8 mouse cellular contexts compared by ENCODE assay signal in genomic region chr5:119626662-119627061, GRCm38 (mm10). TPM values are rescaled to one million over a fixed set of nuclear protein-coding genes. Genes with fewer than 3 reads are reported as not detected.
A peak's percentile ranks its signal among the peaks of the same experiment; 100 is the strongest.
DNase-seq lines count a peak whose midpoint lies in the region; ATAC-seq and TF ChIP-seq lines count a peak whose summit lies in the region.

No protein-coding gene starts in this region.

- H3K4me2 ChIP-seq in intestine, embryonic 14.5 days (ENCODE audit: low read length), result peak overlapping the region; percentile 33
- H3K4me2 ChIP-seq in intestine, postnatal 0 days (replicated peaks; ENCODE audit: low read depth), result no peak overlapping the region
- H3K4me2 ChIP-seq in heart, postnatal 0 days (ENCODE audit: low read depth, low read length), result peak overlapping the region; percentile 39

- TF ChIP-seq EP300 in heart, postnatal 0 days (IDR thresholded peaks at IDR 0.05; ENCODE audit: low read depth), result no peak

- WGBS in intestine, embryonic 14.5 days, result 25% methylated on average over 22 of the region's 22 CpGs
- 38% methylated on average over 22 of the region's 22 CpGs for WGBS in intestine, postnatal 0 days
- WGBS in heart, postnatal 0 days, result 9% methylated on average over 22 of the region's 22 CpGs

- H3K9ac ChIP-seq in intestine, embryonic 14.5 days (ENCODE audit: low read length), result no peak overlapping the region
- no peak overlapping the region for H3K9ac ChIP-seq in intestine, postnatal 0 days (ENCODE audit: low read depth, low read length)
- no peak overlapping the region for H3K9ac ChIP-seq in heart, postnatal 0 days (replicated peaks; ENCODE audit: low read depth, low read length)

- no peak for TF ChIP-seq CTCF in intestine, postnatal 0 days (IDR thresholded peaks at IDR 0.05; ENCODE audit: low read depth)
- TF ChIP-seq CTCF in brain, embryonic 14.5 days (IDR thresholded peaks at IDR 0.05; ENCODE audit: borderline replicate concordance, extremely low read depth, insufficient read depth, insufficient read length), result no peak
- TF ChIP-seq CTCF in heart, postnatal 0 days (IDR thresholded peaks at IDR 0.05; ENCODE audit: low read depth), result no peak

- H3K27me3 ChIP-seq in intestine, embryonic 14.5 days (replicated peaks; ENCODE audit: control insufficient read depth, insufficient read depth, low read length), result peaks cover 28% of the 10 kb centered on the region
- peaks cover 14% of the 10 kb centered on the region; the same call in 1 of the 2 replicates for H3K27me3 ChIP-seq in intestine, postnatal 0 days (replicated peaks; ENCODE audit: control insufficient read depth, insufficient read depth, low read length)
- H3K27me3 ChIP-seq in heart, postnatal 0 days (ENCODE audit: control insufficient read depth, insufficient read depth, low read length), result peaks cover 78% of the 10 kb centered on the region

- no peaks in the 10 kb centered on the region for H3K9me3 ChIP-seq in intestine, embryonic 14.5 days (ENCODE audit: control insufficient read depth, low read length)
- no peaks in the 10 kb centered on the region for H3K9me3 ChIP-seq in intestine, postnatal 0 days (ENCODE audit: control insufficient read depth)
- H3K9me3 ChIP-seq in heart, postnatal 0 days (replicated peaks; ENCODE audit: control insufficient read depth, low read length), result no peaks in the 10 kb centered on the region

- ATAC-seq in intestine, embryonic 14.5 days (replicated peaks; ENCODE audit: low FRiP score, low TSS enrichment, low read depth), result no peak
- ATAC-seq in intestine, postnatal 0 days, result no peak
- ATAC-seq in heart, postnatal 0 days (ENCODE audit: insufficient read depth, low read depth), result no peak

- no peaks in the 10 kb centered on the region for H3K36me3 ChIP-seq in intestine, embryonic 14.5 days (ENCODE audit: control insufficient read depth, insufficient read depth, low read length)
- no peaks in the 10 kb centered on the region for H3K36me3 ChIP-seq in intestine, postnatal 0 days (ENCODE audit: control insufficient read depth, insufficient read depth)
- no peaks in the 10 kb centered on the region for H3K36me3 ChIP-seq in heart, postnatal 0 days (replicated peaks; ENCODE audit: control insufficient read depth, insufficient read depth, low read length)

- no peak overlapping the region for H3K27ac ChIP-seq in intestine, embryonic 14.5 days (ENCODE audit: low read depth)
- no peak overlapping the region for H3K27ac ChIP-seq in intestine, postnatal 0 days (ENCODE audit: low read depth, low read length)
- H3K27ac ChIP-seq in heart, postnatal 0 days (ENCODE audit: low read depth), result no peak overlapping the region

- H3K4me1 ChIP-seq in intestine, embryonic 14.5 days (replicated peaks; ENCODE audit: control insufficient read depth, insufficient read depth, low read length), result peaks cover 21% of the 10 kb centered on the region
- H3K4me1 ChIP-seq in intestine, postnatal 0 days (replicated peaks; ENCODE audit: control insufficient read depth, insufficient read depth, low read length), result no peaks in the 10 kb centered on the region
- no peaks in the 10 kb centered on the region for H3K4me1 ChIP-seq in heart, postnatal 0 days (ENCODE audit: control insufficient read depth, insufficient read depth)

- DNase-seq in intestine, embryonic 14.5 days (ENCODE audit: low spot score), result no peak
- peak; percentile 51 for DNase-seq in brain, embryonic 14.5 days (ENCODE audit: low read depth)
- no peak for DNase-seq in heart, postnatal 0 days (ENCODE audit: low spot score)
- DNase-seq in lung, postnatal 14 days, result peak; percentile 41
- no peak for DNase-seq in urinary bladder, postnatal 10 days (ENCODE audit: low spot score)
- no peak for DNase-seq in B cell, adult 2 months
- no peak for DNase-seq in cerebellum, adult 18-20 months

- H3K4me3 ChIP-seq in intestine, embryonic 14.5 days (ENCODE audit: low read depth, low read length), result no peak overlapping the region
- H3K4me3 ChIP-seq in intestine, postnatal 0 days (ENCODE audit: low read depth, low read length), result no peak overlapping the region
- H3K4me3 ChIP-seq in heart, postnatal 0 days (ENCODE audit: low read depth, low read length), result peak overlapping the region; percentile 8; the same call in 1 of the 2 replicates

- TF ChIP-seq POLR2A in brain, embryonic 14.5 days (IDR thresholded peaks at IDR 0.05; ENCODE audit: borderline replicate concordance, extremely low read depth, insufficient read depth, insufficient read length, poor library complexity, severe bottlenecking), result no peak

RNA-seq across cellular contexts. Expression of gene Tbx3, which starts 43.8 kb away (rescaled TPM):
- 44.1 and 45.5 TPM in 2 replicates for polyA plus RNA-seq in intestine, embryonic 14.5 days (2014; fragmentation: Nextera tagmentation; extraction: Ambion mirVana)
- polyA plus RNA-seq in intestine, postnatal 0 days (2015; fragmentation: Nextera tagmentation; extraction: Ambion mirVana), result 30.6 and 42.6 TPM in 2 replicates
- polyA plus RNA-seq in brain, embryonic 14.5 days (2012; rRNA removed), result 1.0 and 3.0 TPM in 2 replicates
- 3.2 and 6.7 TPM in 2 replicates for total RNA-seq in heart, postnatal 0 days (2014; rRNA removed; ENCODE audit: low replicate concordance)
- polyA plus RNA-seq in heart, postnatal 0 days (2015; fragmentation: Nextera tagmentation; extraction: Ambion mirVana), result 5.4 and 5.7 TPM in 2 replicates

Comparison
In these comparisons a context has a peak if more than half of its experiments do, and no peak if none do; other contexts are left out.
1. DNase-seq: peak in brain, embryonic 14.5 days (single experiment) and lung, postnatal 14 days (single experiment); none in intestine, embryonic 14.5 days (single experiment), heart, postnatal 0 days (single experiment), urinary bladder, postnatal 10 days (single experiment), B cell, adult 2 months (0 of 2) and cerebellum, adult 18-20 months (0 of 2).